Mouse (Mus musculus): Measurements from ENCODE around the gene Nr1i2. TPM values are rescaled to one million over a fixed set of nuclear protein-coding genes. Genes with fewer than 3 reads are reported as not detected.
"Not testable (repeated sequence)": the region's sequence is repeated elsewhere in the genome, so short reads cannot be mapped to it uniquely, and the experiment has no call there.

The Nr1i2 gene
- polyA plus RNA-seq, 1 experiment from 2014 or later = not detected

DNA sequence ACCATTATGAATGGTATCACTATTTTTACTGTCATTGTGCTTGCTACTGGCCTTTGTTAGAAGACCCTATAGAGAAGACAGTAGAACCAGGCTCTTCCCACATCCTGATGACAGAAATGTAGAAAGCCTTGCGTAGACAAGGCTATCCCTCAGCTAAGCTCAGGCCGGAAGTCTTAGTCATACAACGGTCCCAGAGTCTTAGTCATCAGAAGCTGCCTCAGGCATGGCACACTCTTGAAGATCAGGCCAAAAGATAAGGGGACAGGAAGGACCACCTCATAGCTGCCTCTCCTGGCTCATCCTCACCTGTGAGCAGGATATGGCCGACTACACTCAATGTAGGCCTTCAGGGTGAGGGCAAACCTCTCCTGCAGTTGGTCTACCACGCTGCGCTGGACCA, 44.2 kb downstream of the Nr1i2 start:
- no peak overlapping the region for H3K4me2 ChIP-seq (replicated peaks)
- H3K4me1 ChIP-seq = 0 out of 2 replicates have a peak, but pooled peaks cover 4% of the 10 kb centered on the region
- H3K9ac ChIP-seq = no peak overlapping the region
- H3K27ac ChIP-seq (replicated peaks) = no peak overlapping the region
- H3K4me3 ChIP-seq (replicated peaks) = no peak overlapping the region
- H3K9me3 ChIP-seq (replicated peaks) = no peaks in the 10 kb centered on the region
- no peaks in the 10 kb centered on the region for H3K27me3 ChIP-seq
- no peak; the same call in 1 of the 2 replicates for ATAC-seq (ENCODE audit: insufficient number of reproducible peaks, low FRiP score, low TSS enrichment, low read depth)
- WGBS = 87% methylated on average over 6 of the region's 6 CpGs
- H3K36me3 ChIP-seq = no peaks in the 10 kb centered on the region

DNA sequence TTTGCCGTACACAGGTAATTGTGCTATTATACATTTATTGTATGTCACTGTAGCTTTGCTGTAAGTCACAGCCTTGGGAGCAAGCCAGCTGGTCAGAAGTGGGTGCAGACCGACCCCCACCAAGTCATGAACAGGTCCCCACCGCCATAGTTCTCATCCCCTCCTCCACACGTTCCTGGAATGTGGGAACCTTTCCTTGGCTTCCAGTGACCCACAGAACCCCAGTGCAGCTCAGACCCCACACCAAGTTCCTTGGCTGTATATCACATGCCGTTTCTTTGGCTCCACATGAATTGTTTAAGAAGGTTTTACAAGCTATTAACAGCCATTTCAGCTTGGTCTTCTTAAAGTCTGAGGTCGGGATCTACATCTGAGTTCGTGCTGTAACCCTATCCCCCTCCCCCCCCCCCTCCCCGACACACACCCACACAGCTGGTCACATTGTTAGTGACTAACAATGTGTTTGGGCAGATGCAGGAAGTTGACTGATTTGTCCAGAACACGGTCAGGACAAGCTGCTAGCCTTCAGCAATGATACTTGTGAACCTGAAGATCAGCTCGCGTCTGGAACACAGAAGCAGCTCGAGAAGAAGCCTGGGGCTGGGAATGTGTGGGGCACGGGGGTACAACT, 46.2 kb downstream of the Nr1i2 start:
- Histone ChIP-seq H3K9me3 (replicated peaks) (no peaks in the 10 kb centered on the region), H3K27me3 (no peaks in the 10 kb centered on the region), H3K27ac (replicated peaks) (no peak overlapping the region), H3K4me3 (replicated peaks) (no peak overlapping the region), H3K4me1 (0 out of 2 replicates have a peak, but pooled peaks cover 4% of the 10 kb centered on the region), H3K9ac (no peak overlapping the region), H3K36me3 (0 out of 2 replicates have a peak, but pooled peaks cover 3% of the 10 kb centered on the region), H3K4me2 (replicated peaks) (0 out of 2 replicates have a peak overlapping the region, but pooled peaks have one; percentile 12)
- 31% methylated on average over 13 of the region's 13 CpGs for WGBS
- peak; percentile 78; the same call in 1 of the 2 replicates for ATAC-seq (ENCODE audit: insufficient number of reproducible peaks, low FRiP score, low TSS enrichment, low read depth)

DNA sequence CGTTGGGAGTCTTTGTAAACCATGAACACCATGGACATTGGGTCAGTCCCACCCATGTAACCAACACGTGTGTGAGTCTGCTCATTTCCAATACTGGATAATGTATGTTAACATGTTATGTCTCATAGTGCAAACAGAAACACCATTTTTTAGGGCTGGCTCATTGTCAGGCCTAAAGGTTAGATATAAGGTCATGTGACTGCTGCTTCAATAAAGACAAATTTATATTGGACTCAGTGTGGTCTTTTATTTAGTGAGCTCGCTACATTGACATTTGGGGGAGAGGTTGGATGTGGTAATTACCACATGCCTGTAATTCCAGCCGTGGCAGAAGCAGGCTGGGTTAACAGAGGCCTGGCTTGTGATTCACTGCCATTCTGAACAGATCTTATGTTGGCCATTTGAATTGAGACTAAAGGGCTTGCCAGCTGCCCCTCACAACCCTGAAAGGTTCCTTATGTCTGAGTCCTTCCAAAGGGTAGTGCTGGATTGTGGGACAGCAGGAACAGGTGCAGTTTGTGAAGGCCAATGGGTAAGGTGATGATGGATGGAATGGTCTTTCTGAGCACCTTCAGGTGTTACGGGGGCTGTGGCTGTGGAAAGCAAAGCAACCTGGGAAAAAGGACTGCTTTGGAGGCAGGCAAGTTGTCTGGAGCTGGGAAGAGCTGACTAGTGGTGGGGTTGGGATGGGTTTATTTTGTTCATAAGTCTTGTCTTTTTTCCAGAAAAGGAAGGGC, 48.6 kb downstream of the Nr1i2 start:
- WGBS = 75% methylated on average over 5 of the region's 5 CpGs
- Histone ChIP-seq H3K27ac (replicated peaks) (no peak overlapping the region), H3K4me1 (0 out of 2 replicates have a peak, but pooled peaks cover 4% of the 10 kb centered on the region), H3K9ac (no peak overlapping the region), H3K9me3 (replicated peaks) (no peaks in the 10 kb centered on the region), H3K27me3 (no peaks in the 10 kb centered on the region), H3K36me3 (peaks cover 5% of the 10 kb centered on the region; the same call in 1 of the 2 replicates), H3K4me3 (replicated peaks) (no peak overlapping the region), H3K4me2 (replicated peaks) (no peak overlapping the region)
- no peak for ATAC-seq (ENCODE audit: insufficient number of reproducible peaks, low FRiP score, low TSS enrichment, low read depth)

DNA sequence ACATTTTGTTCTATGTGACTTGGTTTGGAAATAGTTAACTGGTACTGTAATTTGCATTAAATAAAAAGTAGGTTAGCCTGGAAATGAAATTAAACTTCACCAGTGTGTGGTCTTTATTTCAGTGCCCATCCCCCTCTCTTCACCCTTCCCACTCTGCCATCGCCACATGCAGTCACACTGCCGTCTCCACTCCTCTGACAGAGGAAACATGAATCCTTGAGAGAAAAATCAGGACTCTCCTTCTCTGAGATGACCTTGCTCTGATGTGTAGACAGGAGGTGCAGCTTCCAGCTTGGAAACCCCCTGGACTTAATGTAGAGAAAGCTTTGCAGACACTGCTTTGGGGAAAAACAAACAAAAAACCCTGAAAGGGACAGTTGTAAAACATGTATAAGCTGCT, 49.2 kb downstream of the Nr1i2 start:
- Histone ChIP-seq H3K36me3 (peaks cover 9% of the 10 kb centered on the region), H3K9ac (no peak overlapping the region), H3K27me3 (no peaks in the 10 kb centered on the region), H3K4me3 (replicated peaks) (no peak overlapping the region), H3K9me3 (replicated peaks) (no peaks in the 10 kb centered on the region), H3K4me1 (0 out of 2 replicates have a peak, but pooled peaks cover 4% of the 10 kb centered on the region), H3K4me2 (replicated peaks) (no peak overlapping the region), H3K27ac (replicated peaks) (no peak overlapping the region)
- WGBS = 48% methylated on average over 2 of the region's 2 CpGs
- ATAC-seq (ENCODE audit: insufficient number of reproducible peaks, low FRiP score, low TSS enrichment, low read depth) = no peak

DNA sequence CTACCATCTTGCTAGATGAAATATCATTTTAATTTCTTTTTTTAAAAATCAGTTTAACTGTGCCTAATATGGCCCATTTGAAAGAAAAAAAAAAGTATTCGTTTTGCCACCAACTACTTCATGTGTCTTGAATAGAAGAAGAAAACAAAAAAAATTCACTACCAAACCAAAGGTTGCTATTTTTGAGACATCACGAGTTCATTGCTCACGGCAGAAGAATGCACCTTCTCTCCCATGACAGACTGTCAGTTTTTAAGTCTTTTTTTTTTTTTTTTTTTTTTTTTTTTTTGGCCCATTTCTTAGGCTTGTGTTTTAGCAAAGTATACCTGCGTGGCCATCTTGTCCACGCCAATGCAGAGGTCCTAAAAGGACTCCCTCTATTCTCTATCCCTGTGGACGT, 50.5 kb downstream of the Nr1i2 start:
- H3K4me2 ChIP-seq (replicated peaks) = no peak overlapping the region
- no peaks in the 10 kb centered on the region for H3K9me3 ChIP-seq (replicated peaks)
- no peak overlapping the region for H3K4me3 ChIP-seq (replicated peaks)
- ATAC-seq (ENCODE audit: insufficient number of reproducible peaks, low FRiP score, low TSS enrichment, low read depth) = no peak
- no peak overlapping the region for H3K27ac ChIP-seq (replicated peaks)
- H3K27me3 ChIP-seq = no peaks in the 10 kb centered on the region
- H3K4me1 ChIP-seq = 0 out of 2 replicates have a peak, but pooled peaks cover 4% of the 10 kb centered on the region
- H3K36me3 ChIP-seq = peaks cover 13% of the 10 kb centered on the region
- no peak overlapping the region for H3K9ac ChIP-seq
- 77% methylated on average over 6 of the region's 6 CpGs for WGBS

DNA sequence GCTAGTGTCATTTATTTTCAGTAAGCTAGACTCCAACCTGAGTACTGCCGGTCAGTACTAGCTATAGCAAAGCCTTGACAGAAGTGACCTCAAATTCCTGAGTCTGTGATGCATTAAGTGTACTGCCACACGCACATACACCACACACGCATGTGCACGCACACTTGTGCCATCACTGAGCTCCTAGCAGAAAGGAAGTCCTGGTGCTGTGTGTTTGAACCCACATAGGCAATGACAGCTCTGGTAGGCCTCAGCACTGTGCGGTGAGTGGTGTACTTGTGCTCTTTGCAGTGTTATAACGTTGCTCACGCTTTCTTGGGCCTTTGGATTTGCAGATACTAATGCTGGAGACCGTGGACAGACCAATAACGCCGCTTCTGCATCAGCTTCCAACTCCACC, 54.5 kb downstream of the Nr1i2 start:
- Histone ChIP-seq H3K9me3 (replicated peaks) (no peaks in the 10 kb centered on the region), H3K9ac (no peak overlapping the region), H3K27me3 (no peaks in the 10 kb centered on the region), H3K27ac (replicated peaks) (no peak overlapping the region), H3K36me3 (peaks cover 13% of the 10 kb centered on the region), H3K4me3 (replicated peaks) (no peak overlapping the region), H3K4me1 (no peaks in the 10 kb centered on the region), H3K4me2 (replicated peaks) (no peak overlapping the region)
- no peak; the same call in 1 of the 2 replicates for ATAC-seq (ENCODE audit: insufficient number of reproducible peaks, low FRiP score, low TSS enrichment, low read depth)
- WGBS = 94% methylated on average over 10 of the region's 10 CpGs

DNA sequence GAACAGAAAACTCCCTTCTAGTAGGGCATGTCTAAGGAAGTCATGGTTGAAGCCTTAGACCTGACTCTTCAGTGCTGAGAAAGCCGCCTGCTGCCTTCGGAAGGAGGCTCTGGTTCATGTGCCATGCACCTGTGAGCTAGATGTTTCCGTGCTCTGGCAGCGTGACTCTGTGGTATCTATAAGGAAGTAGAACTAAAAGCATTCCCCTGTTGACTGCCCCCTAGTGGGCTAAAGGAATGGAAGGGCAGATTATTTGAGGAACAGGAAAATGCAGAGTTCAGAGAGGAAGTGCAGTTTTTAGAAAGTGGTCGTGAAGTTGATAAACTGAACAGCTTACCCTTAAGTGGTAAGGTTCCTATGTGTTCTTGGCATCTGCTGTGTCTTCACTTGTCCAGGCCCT, 54.9 kb downstream of the Nr1i2 start:
- no peak for ATAC-seq (ENCODE audit: insufficient number of reproducible peaks, low FRiP score, low TSS enrichment, low read depth)
- Histone ChIP-seq H3K36me3 (peaks cover 13% of the 10 kb centered on the region), H3K9ac (no peak overlapping the region), H3K9me3 (replicated peaks) (no peaks in the 10 kb centered on the region), H3K4me1 (no peaks in the 10 kb centered on the region), H3K27ac (replicated peaks) (no peak overlapping the region), H3K27me3 (no peaks in the 10 kb centered on the region), H3K4me3 (replicated peaks) (no peak overlapping the region), H3K4me2 (replicated peaks) (no peak overlapping the region)
- 71% methylated on average over 5 of the region's 5 CpGs for WGBS

DNA sequence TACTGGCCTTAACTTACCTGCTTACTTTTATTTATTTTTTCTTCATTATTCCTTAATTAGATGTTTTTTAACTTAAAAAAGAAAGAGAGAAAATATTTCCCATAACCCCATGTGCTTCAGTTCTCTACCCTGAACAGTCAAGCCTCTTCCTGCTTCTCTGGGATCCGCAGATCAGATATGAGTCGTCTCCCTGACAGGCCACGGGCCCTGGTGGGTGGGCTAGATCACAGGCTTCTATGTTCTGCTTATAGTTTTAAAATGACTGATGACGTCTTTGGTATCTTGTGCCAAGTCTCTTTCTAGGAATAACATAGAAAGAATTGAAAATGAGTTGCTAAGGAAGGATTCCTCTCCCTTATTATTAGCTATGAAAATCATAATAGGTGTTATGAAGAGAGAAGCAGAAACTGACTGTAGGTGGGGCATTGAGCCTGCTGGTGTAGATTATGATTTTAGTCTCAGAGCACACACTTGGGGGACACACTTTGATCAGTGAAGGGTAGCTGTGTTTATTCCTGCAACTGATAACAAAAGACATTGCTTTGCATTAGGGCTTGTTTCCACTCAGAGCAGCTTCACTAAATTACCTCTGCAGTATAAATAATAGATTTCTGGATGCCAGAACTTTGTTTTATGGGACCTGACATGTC, 57.6 kb downstream of the Nr1i2 start:
- Histone ChIP-seq H3K9me3 (replicated peaks) (no peaks in the 10 kb centered on the region), H3K27ac (replicated peaks) (no peak overlapping the region), H3K9ac (no peak overlapping the region), H3K4me1 (no peaks in the 10 kb centered on the region), H3K36me3 (peaks cover 10% of the 10 kb centered on the region), H3K4me2 (replicated peaks) (no peak overlapping the region), H3K4me3 (replicated peaks) (no peak overlapping the region), H3K27me3 (no peaks in the 10 kb centered on the region)
- 57% methylated on average over 4 of the region's 4 CpGs for WGBS
- ATAC-seq (ENCODE audit: insufficient number of reproducible peaks, low FRiP score, low TSS enrichment, low read depth) = no peak

DNA sequence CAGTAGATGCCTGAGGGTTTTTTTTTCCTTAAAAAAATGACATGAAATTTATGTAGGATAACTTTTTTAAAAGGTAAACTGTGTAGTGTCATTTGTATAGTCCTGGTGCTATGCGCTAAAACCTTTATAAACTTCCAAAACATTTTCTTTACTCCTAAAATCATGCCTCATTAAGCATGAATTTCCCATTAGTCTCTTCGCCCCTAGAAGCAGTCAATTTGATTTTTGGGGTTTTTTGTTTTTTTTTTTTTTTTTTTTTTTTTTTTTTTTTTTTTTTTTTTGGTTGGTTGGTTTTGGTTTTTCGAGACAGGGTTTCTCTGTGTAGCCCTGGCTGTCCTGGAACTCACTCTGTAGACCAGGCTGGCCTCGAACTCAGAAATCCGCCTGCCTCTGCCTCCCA, 72.1 kb downstream of the Nr1i2 start:
- 88% methylated on average over 5 of the region's 5 CpGs for WGBS
- ATAC-seq (ENCODE audit: insufficient number of reproducible peaks, low FRiP score, low TSS enrichment, low read depth); H3K4me3 ChIP-seq (replicated peaks); H3K27ac ChIP-seq (replicated peaks); H3K4me2 ChIP-seq (replicated peaks); H3K4me1 ChIP-seq; H3K9ac ChIP-seq; H3K27me3 ChIP-seq; H3K9me3 ChIP-seq (replicated peaks): not testable (repeated sequence)
- H3K36me3 ChIP-seq = peaks cover 25% of the 10 kb centered on the region

DNA sequence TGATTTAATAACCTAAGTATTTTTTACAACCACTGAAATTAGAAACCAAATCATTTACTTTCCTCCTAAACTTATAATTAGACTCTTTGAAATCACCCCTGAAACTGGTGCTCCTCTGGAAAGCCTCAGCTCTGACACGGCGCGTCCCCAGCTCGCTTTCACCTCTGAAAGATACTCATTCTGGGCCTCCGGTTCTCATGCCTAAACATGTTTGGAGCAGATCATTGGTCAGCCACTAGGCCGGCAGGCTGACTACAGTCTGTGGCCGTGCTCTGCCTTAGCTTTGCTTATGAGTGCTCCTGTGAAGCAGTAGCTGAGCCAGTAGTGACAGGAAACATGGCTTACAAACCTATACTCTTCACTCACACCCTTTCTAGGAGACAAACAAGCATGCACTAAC, 89.4 kb downstream of the Nr1i2 start:
- Histone ChIP-seq H3K4me1 (no peaks in the 10 kb centered on the region), H3K4me2 (replicated peaks) (no peak overlapping the region), H3K36me3 (peaks cover 15% of the 10 kb centered on the region), H3K27me3 (no peaks in the 10 kb centered on the region), H3K9me3 (replicated peaks) (no peaks in the 10 kb centered on the region), H3K4me3 (replicated peaks) (no peak overlapping the region), H3K27ac (replicated peaks) (no peak overlapping the region), H3K9ac (no peak overlapping the region)
- WGBS = 63% methylated on average over 7 of the region's 7 CpGs
- ATAC-seq (ENCODE audit: insufficient number of reproducible peaks, low FRiP score, low TSS enrichment, low read depth) = no peak
